Mouse (Mus musculus) myocyte (in vitro differentiated cells): ENCODE results near the gene Ulk4. TPM values are rescaled to one million over a fixed set of nuclear protein-coding genes. Genes with fewer than 3 reads are reported as not detected.

Source experiments
- H3K27me3 ChIP-seq: one replicate; pipeline ENCODE4 v1.6.1; 2011; ENCODE audit not compliant: control insufficient read depth, insufficient read depth, insufficient read length
- H3K36me3 ChIP-seq: one replicate; pipeline ENCODE4 v1.6.1; 2011; ENCODE audit not compliant: control insufficient read depth, insufficient read depth
- H3K4me2 ChIP-seq: one replicate; pipeline ENCODE4 v1.6.1; 2011; ENCODE audit warnings: low read depth, control low read depth
- H3K4me3 ChIP-seq: one replicate; pipeline ENCODE4 v1.5.1; 2011; ENCODE audit warnings: mild to moderate bottlenecking, control low read depth, moderate library complexity
- H3K79me2 ChIP-seq: one replicate; pipeline ENCODE4 v1.6.1; 2011; ENCODE audit not compliant: control insufficient read depth, insufficient read depth
- H3ac ChIP-seq: one replicate; pipeline ENCODE4 v1.6.1; 2011; ENCODE audit not compliant: control insufficient read depth, insufficient read length
- CEBPB ChIP-seq: IDR thresholded peaks from 2 replicates; pipeline ENCODE4 v1.6.1; 2011; ENCODE audit warnings: mild to moderate bottlenecking, moderate library complexity; ENCODE audit not compliant: poor library complexity, insufficient read depth, severe bottlenecking
- E2F4 ChIP-seq: IDR thresholded peaks from one replicate; pipeline ENCODE4 v1.6.1; 2011; ENCODE audit warnings: mild to moderate bottlenecking, control low read depth, moderate library complexity; ENCODE audit not compliant: insufficient read depth
- MAX ChIP-seq: IDR thresholded peaks from one replicate; pipeline ENCODE4 v1.6.1; 2011; ENCODE audit warnings: low read depth, mild to moderate bottlenecking, control low read depth
- MYOD1 ChIP-seq, 3 experiments: IDR thresholded peaks; one replicate each; pipeline ENCODE4 v1.6.1; 2011; ENCODE audit warnings: control low read depth in 2 of 3, low read depth in 2 of 3, mild to moderate bottlenecking in 2 of 3, moderate library complexity in 1 of 3; ENCODE audit not compliant: insufficient read length in 2 of 3, control insufficient read depth in 1 of 3
- MYOG ChIP-seq, 3 experiments: IDR thresholded peaks; one replicate each; pipeline ENCODE4 v1.6.1; 2011; ENCODE audit warnings: control low read depth in 2 of 3, low read depth in 2 of 3, mild to moderate bottlenecking in 2 of 3; ENCODE audit not compliant: insufficient read length in 2 of 3, control insufficient read depth in 1 of 3, insufficient read depth in 1 of 3
- POLR2A ChIP-seq: IDR thresholded peaks from one replicate; pipeline ENCODE4 v1.6.1; 2011; ENCODE audit warnings: low read depth, mild to moderate bottlenecking, control low read depth, moderate library complexity; ENCODE audit not compliant: insufficient read length
- POLR2AphosphoS2 ChIP-seq: IDR thresholded peaks from one replicate; pipeline ENCODE4 v1.6.1; 2011; ENCODE audit warnings: low read depth, control low read depth; ENCODE audit not compliant: insufficient read length
- REST ChIP-seq: IDR thresholded peaks from one replicate; pipeline ENCODE4 v1.6.1; 2011; ENCODE audit warnings: mild to moderate bottlenecking, control low read depth, moderate library complexity; ENCODE audit not compliant: insufficient read depth, insufficient read length
- SRF ChIP-seq: IDR thresholded peaks from one replicate; pipeline ENCODE4 v1.6.1; 2011; ENCODE audit warnings: low read depth; ENCODE audit not compliant: control insufficient read depth, insufficient read length
- TCF12 ChIP-seq: IDR thresholded peaks from one replicate; pipeline ENCODE4 v1.6.1; 2011; ENCODE audit warnings: mild to moderate bottlenecking, control low read depth; ENCODE audit not compliant: poor library complexity, insufficient read depth, severe bottlenecking
- TCF3 ChIP-seq: IDR thresholded peaks from one replicate; pipeline ENCODE4 v1.6.1; 2011; ENCODE audit warnings: low read depth, control low read depth; ENCODE audit not compliant: insufficient read length
- USF1 ChIP-seq: IDR thresholded peaks from one replicate; pipeline ENCODE4 v1.6.1; 2011; ENCODE audit warnings: low read depth, mild to moderate bottlenecking, control low read depth, moderate library complexity
- polyA plus RNA-seq: library from polyadenylated mRNA; unstranded; fragments of >200 nt; fragmentation: generic; extraction: Trizol; gene quantifications from one replicate; pipeline ENCODE4 v1.2.1, GENCODE M21; 2012; ENCODE audit warnings: missing spikeins

Ulk4 gene
- polyA plus RNA-seq, 1 experiment: 0.85 TPM

- TF ChIP-seq MYOD1 (IDR thresholded peaks at IDR 0.05; ENCODE audit: control insufficient read depth in 1 of 3, insufficient read length in 2 of 3, low read depth in 2 of 3) (no peak), SRF (no peak), POLR2AphosphoS2 (no peak), POLR2A (no peak), TCF3 (no peak), TCF12 (no peak), E2F4 (no peak), CEBPB (no peak), REST (no peak), USF1 (no peak), MAX (no peak), MYOG (IDR thresholded peaks at IDR 0.05; ENCODE audit: control insufficient read depth in 1 of 3, insufficient read depth in 1 of 3, insufficient read length in 2 of 3, low read depth in 2 of 3) (no peak)
- no peaks in the 10 kb centered on the region for H3K27me3 ChIP-seq
- no peak within 1 kb of the TSS for H3K4me2 ChIP-seq
Observed at GRCm38 (mm10) chr9:120929081-120929480, 347.9 kb downstream of the Ulk4 start, which contains the start of gene Ctnnb1. Ctnnb1 (plus strand) TSS chr9:120929216.

GRCm38 (mm10) chr9:120926939-120927606 lies 349.9 kb downstream of the Ulk4 start:
- H3K79me2 ChIP-seq: no peaks in the 10 kb centered on the region
- no peak for TF ChIP-seq MYOD1 (IDR thresholded peaks at IDR 0.05; ENCODE audit: control insufficient read depth in 1 of 3, insufficient read length in 2 of 3, low read depth in 2 of 3)
- TF ChIP-seq CEBPB: peak; percentile 40; the same call in 1 of the 2 replicates
- H3K27me3 ChIP-seq: no peaks in the 10 kb centered on the region
- no peak overlapping the region for H3ac ChIP-seq
- H3K4me2 ChIP-seq: peak overlapping the region; percentile 59
- no peaks in the 10 kb centered on the region for H3K36me3 ChIP-seq
- H3K4me3 ChIP-seq: no peak overlapping the region

More at GRCm38 (mm10) chr9:120929081-120929480, 347.9 kb downstream of the Ulk4 start, which contains the start of gene Ctnnb1:
- Histone ChIP-seq H3ac (no peak within 1 kb of the TSS), H3K36me3 (no peaks in the 10 kb centered on the region), H3K4me3 (no peak within 1 kb of the TSS), H3K79me2 (peaks cover 4% of the 10 kb centered on the region)

GRCm38 (mm10) chr9:120926126-120926525 lies 350.9 kb downstream of the Ulk4 start:
- Histone ChIP-seq H3K36me3 (no peaks in the 10 kb centered on the region), H3K4me3 (no peak overlapping the region)
- no peak for TF ChIP-seq TCF3
- TF ChIP-seq USF1: no peak
- TF ChIP-seq MAX: no peak
- no peak for TF ChIP-seq REST
- TF ChIP-seq POLR2AphosphoS2: no peak
- no peak for TF ChIP-seq SRF
- TF ChIP-seq MYOG (IDR thresholded peaks at IDR 0.05; ENCODE audit: control insufficient read depth in 1 of 3, insufficient read depth in 1 of 3, insufficient read length in 2 of 3, low read depth in 2 of 3): no peak
- TF ChIP-seq TCF12: no peak
- no peak for TF ChIP-seq MYOD1 (IDR thresholded peaks at IDR 0.05; ENCODE audit: control insufficient read depth in 1 of 3, insufficient read length in 2 of 3, low read depth in 2 of 3)
- TF ChIP-seq CEBPB: no peak
- TF ChIP-seq POLR2A: no peak
- TF ChIP-seq E2F4: no peak

GRCm38 (mm10) chr9:120919130-120919529 lies 357.9 kb downstream of the Ulk4 start:
- Histone ChIP-seq H3K79me2 (no peaks in the 10 kb centered on the region), H3K36me3 (no peaks in the 10 kb centered on the region), H3ac (no peak overlapping the region), H3K4me3 (no peak overlapping the region), H3K27me3 (no peaks in the 10 kb centered on the region), H3K4me2 (no peak overlapping the region)
- TF ChIP-seq TCF3 (no peak), POLR2AphosphoS2 (no peak), TCF12 (no peak), MYOD1 (IDR thresholded peaks at IDR 0.05; ENCODE audit: control insufficient read depth in 1 of 3, insufficient read length in 2 of 3, low read depth in 2 of 3) (no peak), SRF (no peak), REST (no peak), MYOG (IDR thresholded peaks at IDR 0.05; ENCODE audit: control insufficient read depth in 1 of 3, insufficient read depth in 1 of 3, insufficient read length in 2 of 3, low read depth in 2 of 3) (no peak), USF1 (no peak), POLR2A (no peak), MAX (no peak), CEBPB (no peak), E2F4 (no peak)

More at GRCm38 (mm10) chr9:120926126-120926525, 350.9 kb downstream of the Ulk4 start:
- Histone ChIP-seq H3K27me3 (no peaks in the 10 kb centered on the region), H3ac (no peak overlapping the region), H3K4me2 (no peak overlapping the region), H3K79me2 (no peaks in the 10 kb centered on the region)
